Mouse (Mus musculus): ENCODE measurements around the gene Cd99l2. TPM values are rescaled to one million over a fixed set of nuclear protein-coding genes. Genes with fewer than 3 reads are reported as not detected.
A peak's percentile ranks its signal among the peaks of the same experiment; 100 is the strongest.

The Cd99l2 gene
- total RNA-seq, 2 experiments from 2014 or later: 49.1 to 52.2 TPM

DNA sequence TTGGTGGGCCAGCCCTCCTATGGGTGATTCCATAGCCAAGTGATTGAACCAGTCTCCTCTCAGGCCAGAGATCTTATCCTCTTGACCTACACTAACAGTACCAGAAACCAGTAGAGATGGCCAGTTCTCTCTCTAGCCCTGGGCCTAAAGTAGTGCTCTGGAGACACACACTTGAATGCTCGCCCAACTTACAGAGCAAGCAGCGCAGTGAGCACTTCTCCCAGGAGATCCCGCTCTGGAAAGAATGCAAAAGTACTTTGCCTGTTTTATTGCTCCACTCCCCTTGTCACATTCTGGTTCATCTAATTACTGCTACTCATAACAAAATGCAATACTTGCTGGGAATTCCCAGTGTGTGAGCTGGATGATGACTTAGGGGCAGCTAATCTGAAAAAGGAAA is 25.2 kb downstream of the Cd99l2 start:
- no peak for DNase-seq

DNA sequence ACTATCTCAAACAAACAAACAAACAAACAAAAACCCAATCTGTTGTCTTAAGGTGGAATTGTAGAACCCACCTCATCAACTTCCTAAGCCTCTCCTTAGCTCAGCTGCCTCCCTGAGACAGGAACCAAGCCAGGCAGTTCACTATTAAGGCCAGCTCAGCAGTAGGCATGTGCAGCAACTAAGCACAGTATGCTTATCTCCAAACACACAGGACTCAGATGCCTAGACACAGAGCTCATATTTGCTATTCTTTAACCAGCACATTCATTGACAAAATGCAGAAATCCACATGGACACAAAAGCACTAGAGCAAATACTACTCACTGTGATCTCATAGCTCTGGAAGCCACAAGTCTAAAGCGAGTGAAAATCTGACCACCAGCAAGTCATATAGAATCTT is 27.2 kb downstream of the Cd99l2 start:
- DNase-seq: no peak

DNA sequence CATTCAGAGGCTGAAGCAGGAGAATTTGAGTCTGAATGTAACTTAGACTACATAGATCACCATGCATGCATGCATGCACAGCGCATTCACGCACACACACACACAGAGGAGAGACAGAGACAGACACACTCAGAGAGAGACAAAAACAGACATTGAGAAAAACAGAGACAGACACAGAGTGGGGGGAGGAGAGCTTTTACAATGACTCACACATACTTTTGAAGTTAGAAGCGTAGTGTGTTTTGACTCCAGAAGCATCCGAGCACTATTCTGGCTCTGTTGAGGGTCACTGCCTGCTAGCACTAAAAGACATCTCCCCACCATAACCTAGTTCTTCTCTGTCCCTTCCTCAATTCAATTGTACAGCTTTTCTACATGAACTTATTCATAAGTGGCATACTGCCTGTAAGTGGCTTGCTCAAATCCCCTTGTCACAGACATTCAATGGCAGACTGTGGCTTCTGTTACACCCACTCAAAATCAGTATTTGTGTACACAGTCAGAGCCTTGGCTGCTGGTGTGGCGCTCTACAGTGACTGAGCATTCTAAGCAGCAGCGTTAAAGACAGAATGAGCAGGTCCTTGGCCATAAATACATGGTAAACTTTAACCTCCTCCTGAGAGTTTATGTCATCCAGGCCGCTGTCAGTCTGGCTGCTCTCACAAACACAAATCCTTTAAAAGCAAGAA is 28.4 kb downstream of the Cd99l2 start:
- DNase-seq: peak in 1 of 2 experiments; percentile 5

DNA sequence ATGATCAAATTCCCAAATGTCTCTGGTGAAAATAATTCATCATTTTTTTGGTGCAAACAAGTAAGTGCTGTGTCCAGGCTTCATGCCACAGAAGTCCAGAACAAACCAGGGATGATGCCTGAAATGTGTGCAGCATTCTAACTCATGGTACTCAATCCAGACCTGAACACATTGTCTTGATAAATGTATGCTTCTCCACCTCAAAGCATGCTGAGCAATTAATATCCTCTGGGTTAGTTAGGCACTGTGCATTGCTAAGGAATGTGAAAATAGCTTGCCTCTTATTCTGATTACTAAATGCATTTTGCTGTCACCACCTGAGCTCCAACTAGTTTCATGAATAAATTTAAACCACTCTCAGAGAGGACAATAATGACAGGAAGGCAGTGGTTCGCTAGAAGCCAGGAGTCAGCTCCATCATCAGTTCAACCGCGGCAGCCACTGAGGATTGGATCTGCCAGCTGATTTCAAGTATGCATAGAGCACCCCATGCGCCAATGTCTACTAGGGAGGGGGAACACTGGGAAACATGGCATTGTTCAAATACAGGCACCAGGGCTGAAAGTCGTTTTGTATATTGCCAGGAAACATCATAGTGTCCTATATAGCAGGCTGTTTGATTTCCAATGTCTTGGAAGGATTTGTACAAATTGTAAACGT is 36.4 kb downstream of the Cd99l2 start:
- DNase-seq: no peak

DNA sequence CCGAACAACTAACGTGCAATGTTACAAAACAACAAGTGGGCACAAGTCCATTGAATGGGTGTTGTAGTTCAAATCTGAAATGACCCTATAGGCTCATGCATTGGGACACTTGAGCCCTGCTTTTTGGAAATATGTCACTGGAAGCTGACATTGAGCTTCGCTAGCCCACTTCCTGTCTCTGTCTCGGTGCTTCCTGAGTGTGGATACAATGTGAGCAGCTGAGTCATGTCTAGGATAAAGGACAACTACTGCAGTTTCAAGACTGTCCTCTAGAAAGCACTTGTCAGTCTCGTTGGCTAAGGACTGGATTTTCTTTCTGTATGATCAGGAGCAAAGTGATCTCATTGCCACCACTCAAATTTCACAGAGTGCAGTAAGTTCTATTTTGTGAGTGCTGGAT is 49.7 kb downstream of the Cd99l2 start:
- DNase-seq: no peak

DNA sequence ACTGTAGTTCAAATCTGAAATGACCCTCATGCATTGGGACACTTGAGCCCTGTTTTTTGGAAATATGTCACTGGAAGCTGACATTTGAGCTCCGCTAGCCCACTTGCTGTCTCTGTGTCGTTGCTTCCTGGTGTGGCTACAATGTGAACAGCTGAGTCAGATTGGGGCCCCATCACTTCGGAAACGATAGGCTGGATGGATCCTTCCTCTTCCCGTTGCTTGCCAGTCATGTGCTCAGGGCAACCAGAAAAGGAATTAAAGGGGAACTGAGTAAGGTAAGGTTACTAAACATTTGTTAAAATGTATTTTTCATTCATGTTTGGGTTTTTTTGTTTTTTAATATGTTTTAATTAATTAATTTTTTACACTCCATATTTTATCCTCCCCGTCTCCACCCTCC is 53.2 kb downstream of the Cd99l2 start:
- DNase-seq: no peak

DNA sequence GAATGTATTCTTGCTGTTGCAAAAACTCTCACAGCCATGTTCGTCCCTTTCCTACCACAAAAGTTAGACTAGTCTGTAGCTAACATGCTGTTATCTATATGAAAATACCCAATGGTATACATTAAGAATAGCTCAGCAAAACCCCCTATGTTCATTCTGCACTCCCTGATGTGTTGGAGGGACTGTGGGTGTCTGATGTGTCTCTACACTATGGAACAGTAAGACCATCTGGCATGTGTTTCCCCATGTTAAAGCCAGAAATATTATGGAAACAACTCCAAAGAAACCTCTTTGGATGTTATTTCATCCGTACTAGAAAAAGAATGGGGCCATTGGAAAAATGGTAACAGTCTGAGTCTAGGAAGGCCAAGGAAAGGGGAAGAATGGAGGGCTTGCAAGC is 57.1 kb downstream of the Cd99l2 start:
- DNase-seq: no peak

DNA sequence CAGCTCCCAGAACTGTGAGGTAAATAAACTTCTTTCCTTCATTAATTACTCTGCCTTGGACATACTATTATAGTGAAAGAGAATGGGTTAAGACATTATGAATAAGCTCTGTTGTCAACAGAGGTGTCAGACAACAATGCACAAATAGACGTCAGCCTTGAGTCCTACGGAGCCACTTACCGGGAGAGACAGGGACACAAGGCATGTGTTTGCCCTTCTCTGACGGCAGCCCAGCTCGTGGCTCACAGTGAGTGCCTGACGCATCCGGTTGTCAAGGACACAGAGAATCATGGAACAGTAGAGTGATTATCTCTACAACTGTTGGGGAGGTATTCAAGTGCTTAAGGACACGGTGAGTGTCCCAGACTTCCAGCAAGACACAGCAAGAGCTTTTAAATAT is 57.8 kb downstream of the Cd99l2 start:
- DNase-seq: no peak

DNA sequence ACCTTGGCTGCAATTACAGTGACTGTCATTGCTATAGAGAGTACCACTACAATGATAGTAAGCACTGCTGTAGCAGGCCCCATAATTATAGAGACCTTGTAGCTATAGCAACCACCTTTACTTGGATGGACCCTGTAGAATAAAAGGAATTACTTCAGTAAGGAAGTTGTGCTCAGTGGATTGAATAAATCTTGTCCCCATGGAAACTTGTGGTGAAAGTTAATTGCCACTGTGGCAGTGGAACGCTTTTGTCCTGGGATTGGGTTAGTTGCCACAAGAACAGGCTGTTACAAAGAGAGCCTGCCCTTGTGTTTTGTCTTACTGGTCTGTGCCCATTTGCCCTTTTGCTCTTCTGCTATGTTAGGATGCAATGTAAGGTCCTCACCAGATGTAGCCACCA is 58.2 kb downstream of the Cd99l2 start:
- no peak for DNase-seq

DNA sequence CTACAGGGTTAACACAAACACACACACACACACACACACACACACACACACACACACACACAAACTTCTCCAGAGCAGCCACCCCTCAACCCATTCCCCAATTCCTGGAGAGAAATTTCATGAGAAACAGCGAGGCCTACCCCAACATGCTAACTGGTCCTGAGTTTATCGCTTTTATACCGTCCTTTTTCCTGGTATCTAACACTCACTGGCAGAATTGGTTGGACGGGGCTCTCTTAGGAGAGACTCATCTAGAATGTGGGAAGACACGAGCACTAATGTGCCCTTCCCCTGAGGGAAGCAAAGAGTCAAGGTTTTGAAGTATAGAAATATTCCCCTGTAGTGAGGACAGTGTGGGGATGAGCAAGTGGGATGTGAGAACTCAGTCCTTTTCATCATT is 61.7 kb downstream of the Cd99l2 start:
- DNase-seq: no peak

DNA sequence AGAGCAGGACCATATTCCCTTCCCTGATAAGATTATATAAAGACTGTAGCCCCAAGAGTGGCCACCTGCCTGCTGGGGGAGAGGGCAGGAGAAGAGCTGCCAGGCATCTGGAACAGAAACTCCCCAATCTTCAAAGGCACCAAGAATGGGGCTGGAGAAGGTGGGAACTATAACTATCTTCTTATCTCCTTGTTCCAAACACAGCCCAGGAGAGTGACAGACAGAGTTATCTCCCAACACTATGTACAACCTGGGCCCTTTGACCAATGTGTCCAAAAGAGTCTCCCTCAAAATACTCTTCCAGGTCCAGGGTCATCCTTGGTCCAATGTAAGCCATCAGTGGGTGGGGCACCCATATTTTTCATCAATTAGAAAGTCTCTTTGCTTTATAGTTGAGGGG is 65.2 kb downstream of the Cd99l2 start:
- DNase-seq: no peak

DNA sequence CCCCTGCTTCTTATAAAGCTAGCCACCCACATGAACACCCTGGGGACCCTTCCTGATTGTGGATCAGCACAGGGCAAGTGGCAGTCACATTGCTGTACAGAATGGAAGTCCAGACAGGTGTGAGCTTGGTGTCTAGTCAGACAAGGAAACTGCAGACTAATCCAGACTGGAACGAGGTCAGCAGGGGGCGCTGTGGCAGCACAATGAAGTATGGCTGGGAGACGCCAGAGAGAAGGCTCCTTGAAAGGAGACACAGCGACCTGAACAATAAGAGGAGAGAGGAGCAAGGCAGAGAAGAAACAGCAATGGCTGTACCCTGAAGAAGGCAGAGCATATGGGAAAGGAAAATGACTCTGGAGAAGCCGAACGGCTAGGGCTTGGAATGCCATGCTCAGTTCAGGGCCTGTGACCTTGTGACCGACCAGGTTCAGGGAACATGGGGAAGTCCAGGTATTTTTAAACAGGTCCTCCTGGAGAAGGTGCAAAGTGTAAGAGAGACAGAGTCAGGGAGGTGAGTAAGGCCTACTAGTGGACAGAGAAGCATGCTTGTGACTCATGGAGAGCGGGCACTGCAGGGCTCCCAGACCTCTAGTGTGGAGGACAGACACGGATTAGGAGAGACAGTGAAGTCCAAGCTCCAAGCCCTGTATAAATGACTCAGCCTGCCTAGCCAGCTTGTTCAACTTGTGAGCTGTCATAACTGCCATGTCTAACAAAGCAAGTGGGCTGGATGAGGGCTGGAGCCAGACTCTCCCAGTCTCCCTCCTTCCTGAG is 66.7 kb downstream of the Cd99l2 start:
- DNase-seq: peak; percentile 57 to 66

DNA sequence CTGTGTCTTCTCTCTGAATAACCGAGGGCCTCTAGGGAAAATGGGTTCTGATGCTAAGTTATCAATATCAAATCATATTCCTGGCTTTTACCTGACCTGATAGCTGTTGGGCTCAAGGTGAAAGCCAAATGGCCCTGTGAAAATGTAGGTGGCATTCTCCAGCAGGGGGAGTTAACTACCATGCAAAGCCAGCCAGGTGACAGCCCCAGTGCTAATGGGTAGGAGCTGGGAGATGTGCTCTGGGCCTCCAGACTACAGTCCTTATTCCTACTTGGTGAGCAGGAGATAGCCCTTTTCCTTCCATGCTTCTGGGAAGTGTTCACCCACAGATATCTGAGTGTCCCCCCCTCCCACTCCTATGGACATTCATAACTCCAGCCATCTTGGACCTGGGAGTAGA is 67.8 kb downstream of the Cd99l2 start:
- DNase-seq: no peak

DNA sequence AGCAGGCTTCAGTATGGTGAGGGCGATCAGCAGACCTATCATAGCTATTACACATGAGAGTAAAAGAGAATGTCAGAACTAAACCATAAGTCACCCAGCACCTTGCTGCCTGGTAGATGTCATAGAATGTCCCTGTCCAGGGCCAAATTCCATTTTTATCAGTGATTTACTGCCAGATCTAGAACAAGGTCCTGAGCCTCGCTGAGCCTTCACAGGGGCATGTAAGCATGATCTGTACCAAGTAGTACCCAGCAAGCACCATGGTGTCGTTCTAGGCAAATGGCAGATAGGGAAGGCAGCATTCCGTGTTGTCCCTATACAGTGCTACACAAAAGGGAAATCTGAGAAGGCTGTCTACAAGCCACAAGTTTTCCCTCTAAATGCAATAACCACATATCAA is 79.0 kb downstream of the Cd99l2 start:
- no peak for DNase-seq

DNA sequence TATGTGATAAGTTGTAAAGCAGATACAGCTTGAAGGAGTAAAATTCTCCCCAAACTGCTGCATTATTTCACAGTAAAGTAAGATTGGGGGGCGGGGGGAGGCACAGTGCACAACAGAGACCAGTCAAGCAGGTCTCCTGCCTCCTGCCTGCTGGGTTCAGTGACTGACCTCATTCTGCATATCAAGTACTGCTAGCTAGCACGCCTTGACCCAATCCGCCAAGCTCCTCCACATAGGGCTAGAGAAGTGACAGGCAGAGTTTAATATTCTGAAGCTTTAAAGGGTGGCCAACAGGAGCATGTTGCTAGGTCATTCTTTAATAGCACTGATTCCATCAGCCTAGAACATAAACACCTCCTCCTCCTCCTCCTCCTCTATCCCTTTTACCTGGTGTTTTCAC is 79.9 kb downstream of the Cd99l2 start:
- DNase-seq: no peak

DNA sequence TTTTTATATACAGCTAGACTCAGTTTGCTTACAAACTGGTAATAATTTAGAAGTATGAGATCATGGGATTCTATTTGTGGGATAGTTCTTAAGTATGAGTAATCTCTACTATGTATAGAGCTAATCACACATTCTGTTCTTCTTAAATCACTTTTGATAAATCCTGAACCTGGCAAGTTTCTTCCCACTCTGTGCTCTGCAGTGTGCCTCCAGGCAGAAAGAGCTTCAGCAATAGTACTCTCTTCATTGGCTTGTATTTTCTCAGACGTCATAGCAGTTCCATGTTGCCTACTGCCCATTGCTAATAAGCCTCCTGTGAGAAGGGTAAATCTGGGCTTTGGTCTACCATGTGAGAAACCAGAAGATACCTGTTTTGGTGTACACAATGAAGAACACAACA is 84.3 kb downstream of the Cd99l2 start:
- no peak for DNase-seq

DNA sequence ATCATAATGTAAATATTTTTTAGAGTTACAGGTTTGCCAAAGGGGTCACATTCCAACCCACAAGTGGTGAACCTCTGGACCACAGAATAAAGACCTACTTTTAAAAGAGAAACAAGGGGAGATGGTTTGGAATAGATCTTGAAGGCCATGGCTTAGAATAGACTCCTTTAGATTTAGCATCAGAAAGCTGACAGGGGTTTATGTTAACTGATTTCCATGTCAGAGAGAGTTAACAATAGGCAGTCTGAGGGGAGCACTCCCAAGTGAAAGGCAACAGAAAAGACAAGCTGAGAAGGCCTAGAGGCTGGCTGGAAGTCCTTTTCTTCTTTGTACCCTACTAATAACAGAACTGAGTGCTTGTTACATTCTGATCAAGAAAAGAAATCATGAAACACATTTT is 86.4 kb downstream of the Cd99l2 start:
- DNase-seq: no peak

DNA sequence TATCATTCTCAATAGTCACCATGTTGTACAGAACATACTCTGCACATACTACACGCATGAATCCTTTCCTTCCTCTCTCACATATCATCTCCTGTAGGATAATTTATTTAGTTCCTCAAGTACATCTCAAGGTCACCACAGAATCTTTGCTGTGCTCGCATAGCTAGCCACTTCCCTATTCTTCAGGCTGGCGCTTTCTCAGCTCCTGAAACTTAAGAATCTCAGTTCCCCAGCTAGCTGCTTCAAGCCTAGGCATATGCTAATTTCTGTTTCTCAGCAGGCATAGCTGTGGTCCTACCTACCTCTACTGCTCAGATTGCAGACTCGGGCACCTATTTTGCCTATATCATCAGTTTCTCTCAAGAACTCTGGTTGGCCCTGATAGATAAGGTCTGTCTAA is 96.3 kb downstream of the Cd99l2 start:
- no peak for DNase-seq

DNA sequence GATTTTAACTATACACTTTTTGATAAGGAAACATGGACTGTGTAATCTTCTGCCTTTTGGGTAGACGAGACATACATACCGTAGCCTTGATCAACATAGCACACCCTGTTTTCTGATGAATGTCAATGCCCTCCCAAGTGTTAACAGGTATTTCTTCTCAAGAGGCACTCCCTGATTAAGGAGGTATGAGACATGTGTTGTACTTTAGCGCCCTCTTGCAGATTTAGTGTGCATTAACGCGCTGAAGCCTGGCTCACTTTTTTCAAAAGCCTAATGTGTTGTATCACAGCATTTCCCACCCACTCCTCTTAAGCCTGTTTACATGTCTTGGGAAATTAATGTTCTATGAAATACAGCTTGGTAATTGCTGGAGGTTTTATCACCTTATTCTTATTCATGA is 111.1 kb downstream of the Cd99l2 start:
- peak in 1 of 2 experiments; percentile 18 for DNase-seq

DNA sequence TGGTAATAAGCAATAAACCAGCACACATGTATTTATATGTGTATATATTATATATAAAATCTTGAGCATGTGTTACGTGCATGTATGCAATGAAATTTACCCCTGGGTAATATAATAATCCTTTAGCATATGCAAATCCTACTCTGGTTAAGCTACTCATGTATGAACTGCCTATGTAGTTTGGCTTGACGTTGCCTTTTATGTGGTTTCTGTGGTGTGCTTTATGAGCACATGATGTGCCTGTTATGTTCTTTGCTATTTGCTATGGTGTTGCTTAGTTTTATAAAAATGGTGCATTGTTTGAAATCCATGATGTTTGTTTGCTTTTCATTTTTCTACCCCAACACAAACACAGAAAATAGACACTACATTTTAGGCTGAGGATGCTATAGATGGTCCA is 114.2 kb downstream of the Cd99l2 start:
- DNase-seq: no peak

DNA sequence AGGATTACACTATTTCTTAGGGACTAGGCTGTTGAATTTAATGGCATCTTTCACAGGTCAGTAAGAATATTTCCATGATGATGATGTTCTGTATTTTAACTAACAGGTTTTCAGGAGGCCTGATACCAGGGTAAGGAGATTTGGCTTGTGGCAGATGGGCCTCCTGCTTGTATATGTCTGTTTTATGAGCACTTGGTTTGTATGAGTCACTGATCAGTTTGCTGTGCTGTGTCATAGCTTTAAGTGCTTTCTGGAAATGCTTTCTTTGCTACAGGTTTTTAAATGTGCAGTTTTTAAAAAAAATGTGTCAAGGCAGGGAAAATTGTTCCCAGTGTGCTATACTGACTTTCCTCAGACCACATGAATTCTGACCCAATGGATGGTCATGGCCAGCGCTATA is 115.9 kb downstream of the Cd99l2 start:
- DNase-seq: no peak

Data from layer of hippocampus, postnatal 36 days (tissue).